Mouse (Mus musculus): ENCODE measurements at regions not wholly inside any gene's neighbourhood (a gene's known extent, or its start where the extent isn't known, plus 50 kb on each side); places are given as distances from the start of the nearest gene placed in this dataset.
A peak's percentile ranks its signal among the peaks of the same experiment; 100 is the strongest.

DNA sequence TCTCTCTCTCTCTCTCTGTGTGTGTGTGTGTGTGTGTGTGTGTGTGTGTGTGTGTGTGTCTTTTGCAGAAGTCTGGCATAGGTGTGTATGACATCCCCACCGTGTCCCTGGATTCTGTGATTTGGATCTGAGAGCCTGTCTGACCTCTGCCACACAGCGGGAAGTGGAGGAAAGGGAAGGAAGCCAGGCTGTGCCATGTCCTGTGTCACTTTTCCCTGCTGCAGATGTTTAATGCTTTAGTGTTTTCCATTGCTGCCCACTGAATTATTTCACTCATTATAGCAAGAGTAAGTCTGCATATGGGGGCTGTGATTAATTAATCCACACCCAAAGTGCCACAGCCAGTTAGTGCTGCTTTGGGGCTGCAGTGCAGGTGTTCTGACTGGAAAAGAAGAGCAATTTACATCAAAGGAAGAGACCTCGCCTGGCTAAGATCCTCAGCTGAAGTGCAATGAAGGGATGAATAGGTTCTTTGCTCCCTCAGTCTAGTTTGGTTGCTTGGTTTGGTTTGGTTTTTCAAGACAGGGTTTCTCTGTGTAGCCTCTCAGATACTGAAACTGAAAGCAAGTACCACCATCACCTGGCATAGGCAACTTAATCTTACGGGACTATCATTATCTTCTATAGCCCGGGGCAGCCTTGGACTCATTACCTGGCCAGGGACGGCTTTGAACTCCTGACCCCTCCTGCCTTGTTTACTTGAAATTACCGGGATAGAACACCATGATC is 51.2 kb upstream of the Kdm7a start:
- H3K4me3 ChIP-seq (ENCODE audit: extremely low read depth, insufficient read depth, insufficient read length), result no peak overlapping the region
- H3K27me3 ChIP-seq (ENCODE audit: control insufficient read depth, insufficient read depth, low read length), result no peaks in the 10 kb centered on the region
- peaks cover 28% of the 10 kb centered on the region for H3K4me1 ChIP-seq (ENCODE audit: control insufficient read depth, insufficient read depth, insufficient read length)
- WGBS, result 51% methylated on average over 7 of the region's 7 CpGs
- no peak for DNase-seq (ENCODE audit: low read depth in 1 of 2, low spot score in 2 of 2)
- H3K27ac ChIP-seq (ENCODE audit: insufficient read depth, low read length), result peak overlapping the region; percentile 92
- H3K36me3 ChIP-seq (ENCODE audit: control insufficient read depth, insufficient read depth, low read length), result no peaks in the 10 kb centered on the region
- TF ChIP-seq POLR2A (IDR thresholded peaks at IDR 0.05; ENCODE audit: low read depth, low read length), result no peak
- no peak for TF ChIP-seq CTCF (IDR thresholded peaks at IDR 0.05; ENCODE audit: extremely low read depth, insufficient read depth, insufficient read length, insufficient replicate concordance)

DNA sequence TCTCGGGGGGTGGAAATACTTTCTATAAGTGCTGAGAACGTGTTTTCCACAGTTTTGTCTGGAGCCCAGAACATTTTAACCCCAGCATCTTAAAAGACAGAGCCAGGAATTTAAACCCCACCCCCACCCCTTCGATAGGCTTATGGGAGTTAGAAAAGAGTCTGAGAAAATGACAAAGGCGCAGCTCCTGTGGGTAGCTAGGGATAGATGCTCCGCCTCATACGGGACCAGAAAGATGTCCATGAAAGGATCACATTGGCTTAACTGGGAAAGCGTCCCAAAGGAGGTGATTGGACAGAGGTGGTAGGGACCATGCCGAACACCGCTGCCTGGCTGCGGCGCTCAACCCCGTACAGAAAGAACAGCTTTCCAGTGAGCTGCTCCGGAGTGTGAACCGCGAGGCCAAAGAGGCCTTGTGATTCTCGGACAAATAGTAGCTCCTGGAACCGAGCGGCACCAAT is 50.6 kb upstream of the Kdm7a start:
- Histone ChIP-seq H3K4me1 (ENCODE audit: control insufficient read depth, insufficient read depth, insufficient read length) (peaks cover 28% of the 10 kb centered on the region), H3K36me3 (ENCODE audit: control insufficient read depth, insufficient read depth, low read length) (no peaks in the 10 kb centered on the region), H3K27me3 (ENCODE audit: control insufficient read depth, insufficient read depth, low read length) (no peaks in the 10 kb centered on the region), H3K27ac (ENCODE audit: insufficient read depth, low read length) (peak overlapping the region; percentile 92), H3K4me3 (ENCODE audit: extremely low read depth, insufficient read depth, insufficient read length) (peak overlapping the region; percentile 60)
- WGBS, result 9% methylated on average over 18 of the region's 18 CpGs
- DNase-seq (ENCODE audit: low read depth in 1 of 2, low spot score in 2 of 2), result peak in 1 of 2 experiments; percentile 19
- TF ChIP-seq CTCF (IDR thresholded peaks at IDR 0.05; ENCODE audit: extremely low read depth, insufficient read depth, insufficient read length, insufficient replicate concordance), result no peak
- TF ChIP-seq POLR2A (IDR thresholded peaks at IDR 0.05; ENCODE audit: low read depth, low read length), result no peak

DNA sequence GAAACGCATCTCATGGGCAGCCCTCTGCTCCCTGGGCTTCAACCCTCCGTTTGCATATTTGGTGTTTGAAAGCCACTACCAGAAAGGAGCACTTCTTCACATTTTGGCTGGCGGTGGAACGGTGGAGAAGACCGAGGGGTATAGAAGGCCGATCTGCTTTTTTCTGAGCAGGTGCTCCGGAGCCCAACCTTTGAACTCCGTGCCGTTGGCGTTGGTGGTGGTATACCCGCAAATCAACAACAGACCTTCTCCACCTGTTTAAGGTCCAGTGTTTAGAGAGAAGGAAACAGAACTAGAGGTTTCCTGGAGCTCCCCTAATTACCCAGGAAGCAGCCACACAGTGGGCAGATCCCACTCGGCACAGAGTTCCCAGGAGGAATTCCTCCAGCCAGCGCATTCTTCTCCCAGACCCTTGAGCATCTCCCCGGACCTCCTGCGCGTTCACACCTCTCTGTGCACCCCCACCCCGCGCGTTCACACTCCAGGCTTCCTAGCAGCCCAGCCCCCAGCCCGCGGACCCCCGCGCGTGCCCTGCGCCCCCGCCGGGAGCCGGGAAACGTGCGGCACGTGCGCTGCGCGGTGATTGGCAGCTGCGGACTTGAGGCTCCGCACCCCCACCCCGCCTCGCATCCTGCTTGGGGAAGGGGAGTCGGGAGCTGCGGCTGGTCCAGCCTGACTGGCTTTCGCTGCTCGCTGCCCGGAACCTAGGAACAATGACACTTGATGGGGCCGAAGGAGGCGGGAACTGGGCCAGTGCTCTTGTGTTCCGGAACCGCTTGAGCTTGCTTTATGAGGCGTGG is 49.9 kb upstream of the Kdm7a start:
- TF ChIP-seq CTCF (IDR thresholded peaks at IDR 0.05; ENCODE audit: extremely low read depth, insufficient read depth, insufficient read length, insufficient replicate concordance) (no peak), POLR2A (IDR thresholded peaks at IDR 0.05; ENCODE audit: low read depth, low read length) (no peak)

More for the DNA sequence above, 49.9 kb upstream of the Kdm7a start:
- peak in 1 of 2 experiments; percentile 52 for DNase-seq (ENCODE audit: low read depth in 1 of 2, low spot score in 2 of 2)
- peak overlapping the region; percentile 60 for H3K4me3 ChIP-seq (ENCODE audit: extremely low read depth, insufficient read depth, insufficient read length)
- no peaks in the 10 kb centered on the region for H3K36me3 ChIP-seq (ENCODE audit: control insufficient read depth, insufficient read depth, low read length)
- peaks cover 28% of the 10 kb centered on the region for H3K4me1 ChIP-seq (ENCODE audit: control insufficient read depth, insufficient read depth, insufficient read length)
- 17% methylated on average over 48 of the region's 48 CpGs for WGBS
- peak overlapping the region; percentile 92 for H3K27ac ChIP-seq (ENCODE audit: insufficient read depth, low read length)
- H3K27me3 ChIP-seq (ENCODE audit: control insufficient read depth, insufficient read depth, low read length), result no peaks in the 10 kb centered on the region
